Mouse (Mus musculus) liver, adult (tissue): ENCODE data around the gene Serpinb1a.

ENCODE experiments used
- GATA4 ChIP-seq: IDR thresholded peaks from 2 replicates; pipeline ENCODE4 v1.6.1; 2014; ENCODE audit warnings: mild to moderate bottlenecking, low read length; ENCODE audit not compliant: insufficient replicate concordance

Serpinb1a gene

DNA sequence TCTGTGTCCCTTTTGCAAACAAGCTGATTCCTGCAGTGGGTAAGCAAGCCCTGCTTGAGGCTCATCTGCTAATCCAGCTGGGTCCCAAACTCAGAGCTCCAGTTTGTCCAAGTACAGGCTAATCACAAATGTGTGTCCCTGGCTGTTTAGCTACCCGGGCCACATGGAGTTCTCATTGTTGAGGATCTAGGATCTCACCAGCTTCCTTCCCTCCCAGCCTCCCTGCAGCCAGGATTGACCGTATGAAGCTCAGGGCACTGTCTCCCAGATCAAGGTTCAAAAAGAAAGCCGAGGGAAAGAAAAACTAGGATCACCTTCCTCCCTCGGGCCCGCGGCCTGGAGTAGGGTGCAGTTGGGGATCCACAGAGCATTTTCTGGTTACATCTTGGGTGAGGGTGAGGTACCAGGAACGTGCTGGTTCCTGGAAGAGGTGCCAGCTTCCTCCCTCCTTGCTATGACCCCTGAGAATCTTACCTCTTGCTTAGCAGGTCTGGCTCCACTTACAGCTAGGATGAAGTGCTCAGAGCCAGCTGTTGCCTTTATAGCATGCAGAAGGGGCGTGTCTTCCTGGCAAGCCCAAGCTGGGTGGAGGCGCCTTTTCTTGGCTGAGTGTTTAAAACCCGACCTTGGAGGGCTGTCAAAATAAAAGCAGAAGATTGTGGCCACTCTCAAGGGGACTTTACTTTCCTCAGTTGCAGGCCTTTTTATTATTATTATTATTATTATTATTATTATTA is at the start of gene Serpinb1a:
Serpinb1a (minus strand) TSS at position 518 of the 737 bp plus-strand sequence.
- no peak for TF ChIP-seq GATA4

GRCm38 (mm10) chr13:32900639-32901038 is 49.7 kb upstream of the Serpinb1a start:
- TF ChIP-seq GATA4: no peak

- TF ChIP-seq GATA4: no peak
Measured at GRCm38 (mm10) chr13:32898111-32898510, 47.1 kb upstream of the Serpinb1a start, which contains the start of gene Serpinb1c. TSS of gene Serpinb1c (minus strand) at chr13:32898211.

DNA sequence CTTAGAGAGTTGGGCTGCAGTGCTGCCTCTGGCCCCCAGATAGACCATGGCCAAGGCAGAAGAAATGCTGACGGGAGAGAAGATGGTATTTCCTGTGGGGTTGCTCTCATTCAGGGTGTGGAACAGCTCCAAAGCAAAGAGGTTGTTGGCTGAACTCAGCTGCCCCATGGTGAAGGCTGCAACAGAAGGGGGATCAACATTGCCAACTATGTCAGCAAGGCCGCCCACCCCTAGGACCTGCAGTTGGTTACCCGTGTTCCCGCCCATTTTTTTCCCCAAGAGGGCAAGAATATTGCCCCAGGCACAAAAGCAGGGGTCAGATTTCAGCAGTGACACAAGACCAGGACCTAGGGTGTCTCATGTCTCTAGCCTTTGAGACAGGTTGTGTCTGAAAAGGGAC is 45.9 kb upstream of the Serpinb1a start:
- no peak for TF ChIP-seq GATA4

DNA sequence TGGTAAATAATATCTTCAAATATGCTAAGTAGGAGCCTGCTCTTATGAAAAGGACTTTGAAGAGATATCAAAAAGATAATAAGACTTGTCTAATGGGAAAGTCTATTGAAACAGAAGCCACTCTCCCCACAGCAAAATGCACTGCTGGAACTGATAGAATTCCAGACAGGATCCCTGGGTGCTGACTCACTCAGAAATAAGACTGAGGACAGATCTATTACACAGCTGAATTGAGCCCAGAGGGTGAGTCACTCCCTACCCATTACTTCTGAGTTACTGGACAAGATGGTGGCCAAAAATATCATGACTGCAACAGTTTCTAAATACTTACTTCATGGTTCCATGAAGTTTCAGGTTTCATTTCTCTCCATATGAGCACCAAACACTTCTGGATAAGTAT is 33.8 kb upstream of the Serpinb1a start:
- no peak for TF ChIP-seq GATA4

DNA sequence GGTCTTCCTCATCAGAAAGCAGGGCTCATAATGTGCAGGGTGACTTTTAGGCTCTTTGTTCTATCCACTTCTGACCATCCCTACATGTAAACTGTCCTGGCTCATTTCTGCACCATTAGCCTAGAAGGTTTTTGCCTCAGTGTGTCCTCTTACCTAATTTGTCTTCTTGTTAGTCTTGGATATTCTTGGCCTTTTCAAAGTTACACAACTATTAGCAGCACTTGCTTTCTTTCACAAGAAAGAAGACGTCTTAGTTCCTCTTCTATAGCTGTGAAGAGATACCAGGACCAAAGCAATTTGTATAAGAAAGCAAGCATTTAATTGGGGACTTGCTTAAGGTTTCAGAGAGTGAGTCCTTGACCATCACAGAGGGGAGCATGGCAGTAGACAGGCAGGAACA is 22.9 kb upstream of the Serpinb1a start:
- TF ChIP-seq GATA4: no peak

DNA sequence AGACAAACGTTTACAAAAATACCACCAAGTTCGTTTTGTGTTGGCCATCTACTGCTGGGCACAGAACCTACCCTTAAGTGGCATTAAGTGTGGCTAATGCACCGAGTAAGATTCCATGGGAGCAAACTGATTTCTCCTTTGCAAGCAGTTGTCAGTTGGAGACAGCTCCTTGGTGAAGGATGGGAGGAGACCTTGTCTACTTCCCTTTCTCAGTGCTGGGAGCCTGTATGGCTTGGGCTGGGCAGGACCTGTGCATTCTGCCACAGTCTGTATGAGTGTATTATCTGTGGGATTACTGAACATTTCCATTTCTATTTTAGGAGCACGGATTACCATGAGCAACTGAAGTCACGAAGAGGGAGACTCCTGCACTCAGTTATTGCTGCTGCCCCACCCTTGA is 17.9 kb upstream of the Serpinb1a start:
- TF ChIP-seq GATA4: no peak

DNA sequence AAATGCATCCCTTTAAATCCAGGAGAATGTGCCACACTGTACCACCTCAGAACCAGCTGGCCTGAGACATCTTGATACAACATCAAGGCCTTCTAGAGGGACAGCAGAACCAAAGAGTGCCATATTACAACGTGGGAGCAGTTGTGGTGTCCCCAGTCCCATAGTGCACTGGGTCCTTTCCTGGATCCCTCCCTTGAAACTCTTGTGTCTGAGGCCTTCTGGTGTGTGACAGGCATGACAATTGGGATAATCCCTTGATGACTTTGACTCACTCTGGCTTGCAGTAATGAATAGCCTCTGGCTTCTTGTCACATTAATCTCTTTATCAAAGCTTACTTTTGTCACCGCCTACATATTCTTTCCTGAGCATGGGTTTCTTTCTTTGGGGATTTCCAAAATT is 16.0 kb upstream of the Serpinb1a start:
- TF ChIP-seq GATA4: no peak

DNA sequence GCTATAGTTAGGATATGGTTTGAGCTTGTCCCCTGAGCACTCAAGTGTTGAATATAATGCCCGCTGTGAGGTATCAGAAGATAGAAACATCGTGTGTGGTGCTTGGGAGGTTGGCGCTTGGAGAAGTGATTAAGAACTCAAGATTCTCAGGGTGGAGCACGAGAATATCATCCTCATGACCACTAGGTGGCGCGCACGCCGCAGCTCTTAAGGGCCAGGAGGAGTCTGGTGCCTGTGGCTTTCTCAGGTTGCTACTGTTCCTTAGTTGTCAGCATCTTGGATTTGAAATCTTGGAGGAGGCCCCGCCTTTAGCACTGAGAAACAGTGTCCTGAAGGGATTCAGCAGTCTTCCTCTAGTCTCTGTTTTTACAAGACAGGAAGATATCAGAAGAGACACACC is 15.5 kb upstream of the Serpinb1a start:
- TF ChIP-seq GATA4: no peak

DNA sequence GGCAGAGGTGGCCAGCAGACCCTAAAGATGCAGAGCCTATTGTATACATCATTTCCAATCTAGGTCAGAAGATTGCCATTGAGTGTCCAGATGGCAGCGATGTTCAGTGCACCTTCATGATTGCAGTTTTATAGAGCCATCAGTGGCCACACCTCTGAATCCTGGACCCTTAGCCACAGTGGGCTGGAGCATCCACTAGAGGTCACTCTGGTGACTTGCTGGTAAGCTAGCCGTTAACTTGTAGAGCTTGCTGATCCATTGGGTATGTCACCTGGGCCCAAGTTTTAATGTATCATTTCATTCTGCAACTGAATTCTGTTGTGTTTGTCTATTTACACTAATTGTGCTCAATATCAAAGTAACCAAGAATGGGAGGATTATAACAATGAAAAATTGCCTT is 14.6 kb upstream of the Serpinb1a start:
- TF ChIP-seq GATA4: no peak

DNA sequence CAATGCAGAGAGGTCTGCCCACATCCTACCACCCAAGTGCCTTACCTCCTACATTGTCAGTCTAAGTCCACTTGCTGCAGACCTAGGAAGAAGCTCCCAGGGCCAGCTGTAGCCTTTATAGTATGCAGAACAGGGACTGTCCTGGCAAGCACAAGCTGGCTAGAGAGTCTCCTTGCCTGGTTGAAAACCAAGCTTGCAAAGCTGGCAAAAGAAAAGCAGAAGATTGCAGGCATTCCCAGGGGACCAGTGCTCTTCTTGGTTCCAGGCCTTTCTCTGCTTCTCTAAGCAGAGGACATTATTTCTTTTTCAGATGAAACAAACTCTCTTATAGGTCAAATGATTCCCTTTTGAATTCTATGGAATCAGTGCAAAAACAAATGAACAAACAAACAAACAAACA is 12.5 kb upstream of the Serpinb1a start:
- TF ChIP-seq GATA4: no peak

DNA sequence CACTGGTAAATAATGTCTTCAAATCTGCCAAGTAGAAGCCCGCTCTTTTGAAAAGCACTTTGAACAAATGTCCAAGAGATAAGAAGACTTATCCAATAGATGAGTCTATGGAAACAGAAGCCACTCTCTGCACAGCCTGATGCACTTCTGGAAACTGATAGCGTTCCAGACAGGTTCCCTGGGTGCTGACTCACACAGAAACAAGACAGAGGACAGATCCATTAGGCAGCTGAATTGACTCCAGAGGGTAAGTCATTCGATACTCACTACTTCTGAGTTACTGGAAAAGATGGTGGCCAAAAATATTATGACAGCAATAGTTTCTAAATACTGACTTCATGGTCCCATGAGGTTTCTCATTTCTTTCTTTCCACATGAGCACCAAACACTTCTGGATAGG is 9.8 kb upstream of the Serpinb1a start:
- TF ChIP-seq GATA4: no peak

DNA sequence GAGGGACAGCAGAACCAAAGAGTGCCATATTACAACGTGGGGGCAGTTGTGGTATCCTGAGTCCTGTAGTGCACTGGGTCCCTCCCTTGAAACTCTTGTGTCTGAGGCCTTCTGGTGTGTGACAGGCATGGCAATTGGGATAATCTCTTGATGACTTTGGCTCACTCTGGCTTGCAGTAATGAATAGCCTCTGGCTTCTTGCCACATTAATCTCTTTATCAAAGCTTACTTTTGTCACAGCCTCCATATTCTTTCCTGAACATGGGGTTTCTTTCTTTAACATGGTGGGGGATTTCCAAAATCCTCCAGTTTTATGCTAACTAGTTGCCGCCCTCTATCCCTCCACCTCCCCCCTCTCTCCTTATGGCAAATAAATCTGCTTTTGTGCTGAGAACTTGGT is 2.1 kb upstream of the Serpinb1a start:
- no peak for TF ChIP-seq GATA4

- no peak for TF ChIP-seq GATA4
Measured at GRCm38 (mm10) chr13:32852539-32852938, 1.6 kb upstream of the Serpinb1a start.

- TF ChIP-seq GATA4: no peak
Measured at GRCm38 (mm10) chr13:32851967-32852366, 982 bp upstream of the Serpinb1a start.

- TF ChIP-seq GATA4: no peak
Measured at GRCm38 (mm10) chr13:32850156-32850555, 829 bp downstream of the Serpinb1a start.

DNA sequence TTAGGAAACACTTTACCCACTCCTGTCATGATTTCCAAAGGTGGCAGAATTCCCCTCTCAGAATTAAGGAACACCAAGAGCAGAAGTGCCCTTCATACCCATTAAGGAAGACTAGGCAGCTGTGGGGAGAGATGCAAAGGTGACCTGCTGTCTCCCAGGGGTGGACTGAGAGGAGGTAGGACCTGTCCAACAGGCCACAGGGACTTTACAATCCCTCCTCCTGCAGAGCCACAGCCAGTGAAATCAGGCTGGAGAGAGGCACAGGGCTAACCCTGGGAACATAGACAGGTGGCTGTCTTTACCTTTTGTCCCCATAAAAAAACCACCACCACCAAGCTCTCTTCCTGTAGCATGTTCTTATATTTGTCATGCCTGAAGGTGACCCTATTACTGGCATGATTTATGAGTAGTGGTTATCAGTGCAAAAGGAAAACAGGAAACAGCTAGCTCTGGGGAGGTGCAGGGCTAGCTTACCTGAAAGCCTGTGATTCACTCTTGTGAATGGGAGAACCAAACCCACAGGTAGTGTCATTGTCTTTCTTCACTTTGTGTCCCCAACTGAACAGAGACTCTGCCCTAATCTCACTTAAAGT is 1.4 kb downstream of the Serpinb1a start:
- TF ChIP-seq GATA4: no peak

DNA sequence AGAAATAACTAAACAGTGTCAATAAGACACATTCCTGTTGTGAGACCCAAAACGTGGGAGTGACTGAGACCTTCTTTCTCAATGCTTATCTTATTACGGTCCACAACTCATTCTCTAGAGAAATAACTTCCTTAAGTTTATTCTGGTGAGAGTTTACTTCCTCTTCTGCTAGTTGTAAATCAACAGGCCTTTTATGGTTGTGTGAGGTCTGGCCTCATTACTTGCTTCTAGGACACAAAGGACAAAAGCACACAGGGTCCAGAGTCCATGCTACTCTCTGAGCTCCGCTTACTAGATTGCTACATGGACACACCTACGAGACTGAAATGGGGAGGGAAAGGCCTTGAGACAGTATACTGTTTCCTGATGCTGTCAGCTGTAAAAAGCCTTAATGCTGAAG is 1.9 kb downstream of the Serpinb1a start:
- TF ChIP-seq GATA4: no peak

DNA sequence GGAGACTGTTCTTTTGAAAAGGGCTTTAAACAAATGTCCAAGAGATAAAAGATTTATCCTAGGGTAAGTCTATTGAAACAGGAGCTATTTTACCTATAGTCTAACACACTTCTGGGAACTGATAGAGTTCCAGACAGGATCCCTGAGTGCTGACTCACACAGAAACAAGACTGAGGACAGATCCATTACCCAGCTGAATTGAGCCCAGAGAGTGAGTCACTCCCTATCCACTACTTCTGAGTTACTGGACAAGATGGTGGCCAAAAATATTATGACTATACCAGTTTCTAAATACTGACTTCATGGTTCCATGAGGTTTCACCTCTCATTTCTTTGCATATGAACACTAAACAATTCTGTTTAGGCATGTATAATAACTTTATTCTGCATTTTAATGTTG is 4.8 kb downstream of the Serpinb1a start:
- no peak for TF ChIP-seq GATA4
